Mouse (Mus musculus): ENCODE measurements around the gene Gdf1. TPM values are rescaled to one million over a fixed set of nuclear protein-coding genes. Genes with fewer than 3 reads are reported as not detected.
A peak's percentile ranks its signal among the peaks of the same experiment; 100 is the strongest.

Gdf1 gene
- polyA plus RNA-seq, 1 experiment from 2014 or later = 0.74 TPM

GRCm38 (mm10) chr8:70351035-70351999, 21.7 kb downstream of the Gdf1 start:
- Histone ChIP-seq H3K4me1 (peaks cover 62% of the 10 kb centered on the region), H3K4me2 (peak overlapping the region; percentile 100), H3K4me3 (peak overlapping the region; percentile 98), H3K27ac (replicated peaks) (0 out of 2 replicates have a peak overlapping the region, but pooled peaks have one; percentile 86), H3K9me3 (no peaks in the 10 kb centered on the region), H3K27me3 (replicated peaks) (no peaks in the 10 kb centered on the region), H3K36me3 (peaks cover 28% of the 10 kb centered on the region), H3K9ac (peak overlapping the region; percentile 97)
- no peak for ATAC-seq (ENCODE audit: extremely low read depth, insufficient number of reproducible peaks, low FRiP score, low TSS enrichment)
- 51% methylated on average over 15 of the region's 15 CpGs for WGBS

DNA sequence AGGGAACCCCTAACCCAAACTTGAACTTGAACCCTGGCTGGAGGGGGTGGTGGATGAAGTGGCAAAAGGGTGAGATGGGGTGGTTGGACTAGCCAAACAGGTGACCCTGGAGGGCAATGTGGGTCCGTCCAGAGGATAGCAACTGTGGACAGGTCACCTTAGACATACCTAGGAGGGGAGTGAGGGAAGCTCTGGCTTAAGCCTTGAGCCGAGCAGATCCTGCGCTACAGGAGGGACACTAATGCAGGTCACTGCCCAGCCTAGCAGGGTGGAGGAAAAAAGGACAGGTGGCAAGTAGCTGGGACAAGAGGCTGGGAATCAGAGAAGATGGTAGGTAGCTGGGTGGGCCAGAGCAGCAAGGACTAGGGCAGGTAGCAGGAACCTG, 22.4 kb downstream of the Gdf1 start:
- 13% methylated on average over 3 of the region's 3 CpGs for WGBS
- H3K27ac ChIP-seq (replicated peaks) = peak overlapping the region; percentile 86

GRCm38 (mm10) chr8:70352657-70353151, 23.1 kb downstream of the Gdf1 start:
- ATAC-seq (ENCODE audit: extremely low read depth, insufficient number of reproducible peaks, low FRiP score, low TSS enrichment) = peak; percentile 12; the same call in 1 of the 2 replicates
- no peaks in the 10 kb centered on the region for H3K27me3 ChIP-seq (replicated peaks)
- H3K9me3 ChIP-seq = no peaks in the 10 kb centered on the region
- H3K36me3 ChIP-seq = peaks cover 21% of the 10 kb centered on the region
- peak overlapping the region; percentile 97 for H3K9ac ChIP-seq
- H3K4me1 ChIP-seq = peaks cover 60% of the 10 kb centered on the region
- H3K4me3 ChIP-seq = peak overlapping the region; percentile 98
- under 1% methylated on average over 61 of the region's 64 CpGs for WGBS
- peak overlapping the region; percentile 100 for H3K4me2 ChIP-seq
- peak overlapping the region; percentile 86 for H3K27ac ChIP-seq (replicated peaks)

More for the DNA sequence above, 22.4 kb downstream of the Gdf1 start:
- Histone ChIP-seq H3K4me1 (peaks cover 62% of the 10 kb centered on the region), H3K4me3 (peak overlapping the region; percentile 98), H3K36me3 (peaks cover 24% of the 10 kb centered on the region), H3K4me2 (peak overlapping the region; percentile 100), H3K9ac (peak overlapping the region; percentile 97), H3K9me3 (no peaks in the 10 kb centered on the region), H3K27me3 (replicated peaks) (no peaks in the 10 kb centered on the region)
- no peak for ATAC-seq (ENCODE audit: extremely low read depth, insufficient number of reproducible peaks, low FRiP score, low TSS enrichment)

DNA sequence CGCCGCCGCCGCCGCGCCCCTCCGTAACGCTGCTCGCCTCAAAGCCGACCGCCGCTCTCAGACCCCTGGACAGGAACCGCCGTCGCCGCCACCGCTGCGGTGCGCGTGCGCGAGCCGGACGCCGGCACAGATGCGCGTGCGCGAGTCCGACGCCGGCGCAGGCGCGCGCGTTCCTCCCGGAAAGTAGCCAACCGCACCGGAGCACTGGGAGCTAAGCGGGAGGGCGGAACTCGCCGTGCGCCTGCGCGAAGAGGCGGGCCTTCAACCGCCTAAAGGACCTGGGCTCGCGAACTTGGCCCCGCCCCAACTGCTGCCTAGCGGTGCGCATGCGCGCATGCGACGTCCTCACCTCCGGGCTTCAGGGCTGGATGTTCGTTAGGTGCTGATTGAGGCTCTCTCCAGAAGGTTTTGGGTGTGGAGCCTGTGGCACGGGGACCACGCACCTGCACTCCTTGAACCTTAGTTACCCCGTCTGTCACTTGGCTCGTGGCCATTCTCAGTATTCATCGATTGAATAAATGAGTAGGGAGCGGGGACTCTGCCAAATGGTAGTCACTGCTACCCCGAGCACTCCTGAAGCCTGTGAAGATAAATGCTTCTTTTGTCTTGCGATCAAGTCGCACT, 23.7 kb downstream of the Gdf1 start, which contains the start of gene Upf1:
Upf1 (minus strand) TSS at position 85 of the 624 bp plus-strand sequence.
- H3K27me3 ChIP-seq (replicated peaks) = no peaks in the 10 kb centered on the region
- H3K4me2 ChIP-seq = peak within 1 kb of the TSS; percentile 100
- H3K9ac ChIP-seq = peak within 1 kb of the TSS; percentile 97
- H3K36me3 ChIP-seq = peaks cover 15% of the 10 kb centered on the region
- H3K4me1 ChIP-seq = peaks cover 55% of the 10 kb centered on the region
- H3K4me3 ChIP-seq = peak within 1 kb of the TSS; percentile 98
- under 1% methylated on average over 63 of the region's 69 CpGs for WGBS
- H3K9me3 ChIP-seq = no peaks in the 10 kb centered on the region
- peak within 1 kb of the TSS; percentile 86 for H3K27ac ChIP-seq (replicated peaks)
- ATAC-seq (ENCODE audit: extremely low read depth, insufficient number of reproducible peaks, low FRiP score, low TSS enrichment) = peak; percentile 89

GRCm38 (mm10) chr8:70354004-70354403, 24.4 kb downstream of the Gdf1 start:
- H3K9me3 ChIP-seq = no peaks in the 10 kb centered on the region
- no peak for ATAC-seq (ENCODE audit: extremely low read depth, insufficient number of reproducible peaks, low FRiP score, low TSS enrichment)
- H3K36me3 ChIP-seq = peaks cover 8% of the 10 kb centered on the region
- WGBS = 58% methylated on average over 4 of the region's 4 CpGs
- H3K9ac ChIP-seq = peak overlapping the region; percentile 87
- H3K27ac ChIP-seq (replicated peaks) = peak overlapping the region; percentile 79
- H3K4me1 ChIP-seq = peaks cover 48% of the 10 kb centered on the region
- peak overlapping the region; percentile 98 for H3K4me3 ChIP-seq
- no peaks in the 10 kb centered on the region for H3K27me3 ChIP-seq (replicated peaks)
- peak overlapping the region; percentile 100 for H3K4me2 ChIP-seq

GRCm38 (mm10) chr8:70356111-70356510, 26.5 kb downstream of the Gdf1 start:
- no peak for ATAC-seq (ENCODE audit: extremely low read depth, insufficient number of reproducible peaks, low FRiP score, low TSS enrichment)
- H3K4me1 ChIP-seq = peaks cover 37% of the 10 kb centered on the region
- 63% methylated on average over 1 of the region's 1 CpGs for WGBS
- no peak overlapping the region for H3K9ac ChIP-seq
- H3K27ac ChIP-seq (replicated peaks) = peak overlapping the region; percentile 12; the same call in 1 of the 2 replicates
- no peak overlapping the region for H3K4me3 ChIP-seq
- no peaks in the 10 kb centered on the region for H3K36me3 ChIP-seq
- peaks cover 4% of the 10 kb centered on the region; the same call in 1 of the 2 replicates for H3K9me3 ChIP-seq
- no peaks in the 10 kb centered on the region for H3K27me3 ChIP-seq (replicated peaks)
- H3K4me2 ChIP-seq = 0 out of 2 replicates have a peak overlapping the region, but pooled peaks have one; percentile 16

GRCm38 (mm10) chr8:70359411-70359810, 29.8 kb downstream of the Gdf1 start:
- Histone ChIP-seq H3K4me3 (no peak overlapping the region), H3K9me3 (peaks cover 4% of the 10 kb centered on the region; the same call in 1 of the 2 replicates), H3K27ac (replicated peaks) (no peak overlapping the region), H3K4me2 (no peak overlapping the region), H3K27me3 (replicated peaks) (peaks cover 6% of the 10 kb centered on the region; the same call in 1 of the 2 replicates), H3K36me3 (no peaks in the 10 kb centered on the region), H3K9ac (0 out of 2 replicates have a peak overlapping the region, but pooled peaks have one; percentile 14), H3K4me1 (peaks cover 15% of the 10 kb centered on the region)
- 35% methylated on average over 3 of the region's 3 CpGs for WGBS
- ATAC-seq (ENCODE audit: extremely low read depth, insufficient number of reproducible peaks, low FRiP score, low TSS enrichment) = no peak

DNA sequence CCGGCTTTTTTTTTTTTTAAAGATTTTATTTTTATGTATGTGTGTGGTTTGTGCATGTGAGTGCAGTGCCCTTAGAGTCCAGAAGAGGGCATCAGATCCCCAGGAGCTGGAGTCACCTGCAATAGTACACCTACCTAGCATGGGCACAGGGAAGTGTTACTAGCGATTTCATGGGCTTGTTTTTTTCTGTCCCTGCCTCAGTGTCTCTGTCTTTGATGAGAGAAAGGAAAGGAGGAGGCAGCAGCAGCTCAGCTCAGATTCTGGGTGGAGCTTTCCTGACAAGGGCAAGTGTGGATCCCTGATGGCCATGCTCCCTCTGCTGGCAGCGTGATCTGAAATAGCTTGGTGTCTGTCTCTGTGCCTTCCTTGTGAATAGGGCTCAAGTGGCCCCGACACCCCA, 31.2 kb downstream of the Gdf1 start:
- no peak overlapping the region for H3K27ac ChIP-seq (replicated peaks)
- H3K4me3 ChIP-seq = no peak overlapping the region
- H3K9ac ChIP-seq = no peak overlapping the region
- H3K9me3 ChIP-seq = peaks cover 4% of the 10 kb centered on the region; the same call in 1 of the 2 replicates
- no peaks in the 10 kb centered on the region for H3K36me3 ChIP-seq
- H3K27me3 ChIP-seq (replicated peaks) = peaks cover 6% of the 10 kb centered on the region; the same call in 1 of the 2 replicates
- WGBS = 42% methylated on average over 4 of the region's 4 CpGs
- no peak overlapping the region for H3K4me2 ChIP-seq
- H3K4me1 ChIP-seq = peaks cover 14% of the 10 kb centered on the region
- no peak for ATAC-seq (ENCODE audit: extremely low read depth, insufficient number of reproducible peaks, low FRiP score, low TSS enrichment)

DNA sequence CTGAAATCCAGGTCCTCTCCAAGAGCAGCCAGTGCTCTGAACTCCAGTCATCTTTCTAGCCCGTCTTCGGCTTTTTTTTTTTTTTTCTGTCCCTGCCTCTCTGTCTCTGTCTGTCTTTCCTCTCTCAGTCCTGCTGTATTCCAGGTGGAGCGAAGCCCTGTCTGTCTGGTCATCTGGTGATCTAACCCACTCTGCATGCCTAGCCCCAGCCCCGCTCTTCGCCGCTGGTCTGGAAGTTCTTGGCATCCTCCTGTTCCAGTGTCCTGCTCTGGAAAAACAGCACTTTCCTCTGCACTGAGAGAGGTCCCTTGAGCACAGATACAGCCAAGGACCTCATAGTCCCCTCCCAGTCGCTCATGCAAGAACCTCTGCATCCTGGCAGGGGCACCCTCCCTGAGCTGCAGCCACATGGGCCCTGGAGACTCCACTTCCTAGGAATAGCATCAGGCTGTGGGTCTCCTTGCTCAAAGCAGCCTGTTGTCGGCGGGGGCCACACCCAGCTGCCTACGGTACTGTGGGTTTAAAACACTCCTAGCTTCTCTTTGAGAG, 31.9 kb downstream of the Gdf1 start:
- Histone ChIP-seq H3K9ac (no peak overlapping the region), H3K4me3 (no peak overlapping the region), H3K36me3 (no peaks in the 10 kb centered on the region), H3K27ac (replicated peaks) (no peak overlapping the region), H3K9me3 (peaks cover 4% of the 10 kb centered on the region; the same call in 1 of the 2 replicates), H3K4me1 (peaks cover 10% of the 10 kb centered on the region; the same call in 1 of the 2 replicates), H3K27me3 (replicated peaks) (peaks cover 8% of the 10 kb centered on the region; the same call in 1 of the 2 replicates), H3K4me2 (no peak overlapping the region)
- no peak for ATAC-seq (ENCODE audit: extremely low read depth, insufficient number of reproducible peaks, low FRiP score, low TSS enrichment)
- 64% methylated on average over 10 of the region's 10 CpGs for WGBS

DNA sequence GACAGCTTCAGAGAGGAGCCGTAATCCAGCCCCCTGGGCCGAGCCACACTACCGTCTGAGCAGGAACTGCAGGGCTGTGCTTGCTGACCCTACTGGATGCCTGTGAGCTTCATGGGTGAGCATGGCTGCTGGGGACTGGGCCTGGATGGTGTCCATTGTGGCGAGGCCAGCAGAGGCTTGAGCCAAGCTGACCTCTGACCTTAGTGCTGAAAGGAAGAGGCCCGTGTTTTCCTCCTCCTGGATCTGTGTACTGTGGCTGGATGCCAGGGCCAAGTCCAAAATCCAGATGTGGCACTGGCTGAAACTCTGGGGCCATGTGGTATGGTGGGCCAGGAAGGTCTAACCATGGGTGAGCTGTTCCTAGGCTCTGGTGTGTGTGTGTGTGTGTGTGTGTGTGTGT, 34.4 kb downstream of the Gdf1 start:
- WGBS = 38% methylated on average over 5 of the region's 5 CpGs

More for the DNA sequence above, 34.4 kb downstream of the Gdf1 start:
- Histone ChIP-seq H3K9ac (no peak overlapping the region), H3K27me3 (replicated peaks) (peaks cover 17% of the 10 kb centered on the region; the same call in 1 of the 2 replicates), H3K4me1 (peaks cover 14% of the 10 kb centered on the region; the same call in 1 of the 2 replicates), H3K27ac (replicated peaks) (no peak overlapping the region), H3K36me3 (no peaks in the 10 kb centered on the region), H3K4me2 (no peak overlapping the region), H3K9me3 (peaks cover 4% of the 10 kb centered on the region; the same call in 1 of the 2 replicates), H3K4me3 (no peak overlapping the region)
- no peak; the same call in 1 of the 2 replicates for ATAC-seq (ENCODE audit: extremely low read depth, insufficient number of reproducible peaks, low FRiP score, low TSS enrichment)
